32 mouse cellular contexts compared by ENCODE assay signal in the genomic region with DNA sequence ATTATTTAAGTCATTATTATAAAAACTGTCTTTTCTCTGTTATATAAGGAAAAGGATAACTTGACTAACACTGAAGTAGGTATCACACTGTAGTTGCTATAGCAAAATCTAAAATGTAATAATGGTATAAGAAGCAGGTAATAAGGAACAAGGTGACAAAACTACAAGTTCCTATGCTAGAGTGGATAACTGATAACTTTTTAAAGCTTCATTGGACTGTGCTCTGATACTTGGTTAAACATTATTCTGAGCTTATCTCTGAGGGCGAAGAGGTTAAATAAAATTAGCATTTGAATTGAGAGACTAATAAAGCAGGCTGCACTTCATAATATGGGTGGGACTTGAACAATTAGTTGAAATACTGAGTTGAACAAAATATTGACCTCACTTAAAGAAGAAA.
"Had no signal": no experiment of that assay in that cellular context is flagged by ENCODE, and none has a peak within 500 bp of the region (broad histone marks: within the 10 kb centered on the region; RNA-seq: fewer than 3 reads in every experiment).

No protein-coding gene starts in this region.

- H3K4me2 ChIP-seq: heart, embryonic 11.5 days; heart, embryonic 12.5 days; heart, embryonic 13.5 days; heart, embryonic 15.5 days; hindbrain, embryonic 12.5 days; hindbrain, embryonic 13.5 days; hindbrain, embryonic 14.5 days; hindbrain, embryonic 15.5 days; kidney, embryonic 15.5 days had no signal

- H3K9me3 ChIP-seq: heart, embryonic 15.5 days; hindbrain, embryonic 10.5 days; hindbrain, embryonic 12.5 days; hindbrain, embryonic 13.5 days; hindbrain, embryonic 15.5 days; kidney, embryonic 15.5 days had no signal

- ATAC-seq: hindbrain, embryonic 16.5 days; hindbrain, postnatal 0 days; inflammation-experienced regulatory T-cells, adult 6 months had no signal

- H3K27me3 ChIP-seq: heart, embryonic 12.5 days; heart, embryonic 13.5 days; heart, embryonic 15.5 days; hindbrain, embryonic 12.5 days; hindbrain, embryonic 13.5 days; hindbrain, embryonic 15.5 days; kidney, embryonic 15.5 days had no signal

- H3K27ac ChIP-seq: heart, embryonic 10.5 days; heart, embryonic 13.5 days; heart, embryonic 15.5 days; hindbrain, embryonic 10.5 days; hindbrain, embryonic 12.5 days; hindbrain, embryonic 13.5 days; hindbrain, embryonic 14.5 days; hindbrain, embryonic 15.5 days; hindbrain, postnatal 0 days; kidney, embryonic 15.5 days; kidney, postnatal 0 days; layer of hippocampus, adult 2 months had no signal

- H3K4me1 ChIP-seq: heart, embryonic 10.5 days; heart, embryonic 12.5 days; heart, embryonic 13.5 days; heart, embryonic 15.5 days; hindbrain, embryonic 12.5 days; hindbrain, embryonic 13.5 days; hindbrain, embryonic 15.5 days; kidney, embryonic 15.5 days had no signal

- H3K9ac ChIP-seq: heart, embryonic 12.5 days; heart, embryonic 13.5 days; heart, embryonic 15.5 days; hindbrain, embryonic 12.5 days; hindbrain, embryonic 13.5 days; hindbrain, embryonic 14.5 days; hindbrain, embryonic 15.5 days; kidney, embryonic 15.5 days had no signal

- H3K4me3 ChIP-seq: heart, embryonic 10.5 days; heart, embryonic 12.5 days; heart, embryonic 13.5 days; heart, embryonic 15.5 days; hindbrain, embryonic 10.5 days; hindbrain, embryonic 12.5 days; hindbrain, embryonic 13.5 days; hindbrain, embryonic 15.5 days; kidney, embryonic 15.5 days; layer of hippocampus, adult 2 months; left cerebral cortex, adult 2 months had no signal

- DNase-seq: heart, postnatal 10 days; heart, postnatal 14 days; heart, postnatal 36 days; heart, postnatal 4 days; kidney, adult 11 months; kidney, adult 18-20 months; kidney, adult 8-10 months; kidney, adult 9 months; kidney, postnatal 10 days; kidney, postnatal 14 days; kidney, postnatal 25 days; kidney, postnatal 36 days; kidney, postnatal 4 days; layer of hippocampus, adult 9-11 months; layer of hippocampus, postnatal 36 days had no signal

- H3K36me3 ChIP-seq: heart, embryonic 15.5 days; hindbrain, embryonic 12.5 days; hindbrain, embryonic 13.5 days; hindbrain, embryonic 15.5 days had no signal
